Mouse (Mus musculus): ENCODE results near the gene Adarb1. TPM values are rescaled to one million over a fixed set of nuclear protein-coding genes. Genes with fewer than 3 reads are reported as not detected.

The Adarb1 gene
- total RNA-seq, 1 experiment, result 6.3 TPM

DNA sequence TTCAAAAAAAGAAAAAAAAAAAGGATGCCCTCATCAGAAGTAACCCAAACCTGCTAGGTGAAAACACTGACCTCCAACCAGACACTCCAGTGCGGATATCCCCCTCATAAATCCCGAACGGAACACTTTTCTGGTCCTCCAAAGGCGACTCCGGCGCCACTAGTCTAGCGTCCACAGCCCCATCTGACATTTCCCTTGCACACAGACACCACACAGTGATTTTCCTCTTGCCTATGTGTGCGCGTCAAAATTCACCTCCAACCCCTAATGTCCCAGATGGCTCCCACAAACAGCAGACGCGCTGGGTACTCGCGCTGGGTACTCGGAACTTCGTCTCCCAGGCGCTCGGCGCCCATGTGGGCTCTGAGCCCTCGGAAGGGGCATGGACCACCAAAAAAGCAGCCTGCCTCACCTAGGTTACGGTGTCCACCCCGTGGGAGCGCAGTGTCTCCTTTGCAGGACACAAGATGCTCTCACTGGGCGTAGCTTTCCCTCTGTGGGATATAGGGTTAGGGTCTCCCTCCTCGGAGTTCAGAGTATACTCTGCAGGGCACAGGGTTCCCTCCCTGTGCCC is 1.3 kb downstream of the Adarb1 start:
- in situ Hi-C loops (cut with MboI; ENCODE audit: low sequenced_read_pairs in 2 of 2, unreplicated experiment in 2 of 2), result no loop called here
- no peaks in the 10 kb centered on the region for H3K4me1 ChIP-seq (ENCODE audit: control insufficient read depth in 2 of 2, insufficient read depth in 2 of 2, low read length in 2 of 2, poor library complexity in 1 of 2)
- no peak overlapping the region for H3K27ac ChIP-seq (ENCODE audit: insufficient read depth, low read depth, low read length, poor library complexity, severe bottlenecking)
- H3K36me3 ChIP-seq (ENCODE audit: control insufficient read depth, insufficient read depth, low read length, poor library complexity, severe bottlenecking), result peaks cover 2% of the 10 kb centered on the region; the same call in 1 of the 2 replicates
- TF ChIP-seq HCFC1 (IDR thresholded peaks at IDR 0.05; ENCODE audit: borderline replicate concordance, insufficient read depth, low read length) (no peak), MAFK (IDR thresholded peaks at IDR 0.05; ENCODE audit: insufficient read depth, low read depth, low read length) (no peak), ZNF384 (IDR thresholded peaks at IDR 0.05; ENCODE audit: low read depth, low read length) (no peak), ZC3H11A (IDR thresholded peaks at IDR 0.05; ENCODE audit: borderline replicate concordance, low read depth, low read length) (no peak), CHD2 (IDR thresholded peaks at IDR 0.05; ENCODE audit: low read depth, low read length) (no peak)
- H3K4me3 ChIP-seq (ENCODE audit: insufficient read depth in 1 of 2, low read depth in 1 of 2, low read length in 2 of 2, poor library complexity in 1 of 2, severe bottlenecking in 1 of 2), result peak overlapping the region; percentile 75 to 88
- H3K9ac ChIP-seq (ENCODE audit: insufficient read depth, low read depth, low read length, poor library complexity, severe bottlenecking), result peak overlapping the region; percentile 77; the same call in 1 of the 2 replicates
- no peak for DNase-seq (ENCODE audit: low read depth, low spot score)
- H3K9me3 ChIP-seq (ENCODE audit: control insufficient read depth, insufficient read depth, low read depth, low read length), result no peaks in the 10 kb centered on the region

DNA sequence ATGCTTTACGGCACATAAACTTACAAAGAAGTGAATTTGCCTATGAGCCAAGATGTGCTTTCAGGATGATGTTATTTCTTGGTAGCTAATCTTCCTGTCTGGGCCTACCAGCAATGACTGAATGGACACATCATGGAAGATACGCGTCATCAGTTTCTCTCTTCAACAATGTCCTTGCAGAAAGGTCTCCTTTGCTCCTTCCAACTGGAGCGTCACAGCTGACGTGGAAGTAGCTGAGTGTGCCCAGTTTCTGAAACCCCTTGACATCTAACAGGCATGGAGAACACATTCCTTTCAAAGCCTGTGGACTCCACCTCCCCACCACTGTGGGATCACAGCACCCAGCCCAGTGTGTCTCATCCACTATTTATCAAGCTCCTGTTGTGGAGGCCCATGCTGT is 2.2 kb downstream of the Adarb1 start:
- no peak for DNase-seq (ENCODE audit: low read depth, low spot score)
- in situ Hi-C loops (cut with MboI; ENCODE audit: low sequenced_read_pairs in 2 of 2, unreplicated experiment in 2 of 2), result no loop called here
- Histone ChIP-seq H3K4me3 (ENCODE audit: insufficient read depth in 1 of 2, low read depth in 1 of 2, low read length in 2 of 2, poor library complexity in 1 of 2, severe bottlenecking in 1 of 2) (no peak overlapping the region), H3K27ac (ENCODE audit: insufficient read depth, low read depth, low read length, poor library complexity, severe bottlenecking) (no peak overlapping the region), H3K9ac (ENCODE audit: insufficient read depth, low read depth, low read length, poor library complexity, severe bottlenecking) (no peak overlapping the region), H3K9me3 (ENCODE audit: control insufficient read depth, insufficient read depth, low read depth, low read length) (no peaks in the 10 kb centered on the region), H3K4me1 (ENCODE audit: control insufficient read depth in 2 of 2, insufficient read depth in 2 of 2, low read length in 2 of 2, poor library complexity in 1 of 2) (no peaks in the 10 kb centered on the region), H3K36me3 (ENCODE audit: control insufficient read depth, insufficient read depth, low read length, poor library complexity, severe bottlenecking) (peaks cover 2% of the 10 kb centered on the region; the same call in 1 of the 2 replicates)
- TF ChIP-seq HCFC1 (IDR thresholded peaks at IDR 0.05; ENCODE audit: borderline replicate concordance, insufficient read depth, low read length), result no peak
- no peak for TF ChIP-seq ZNF384 (IDR thresholded peaks at IDR 0.05; ENCODE audit: low read depth, low read length)
- no peak for TF ChIP-seq CHD2 (IDR thresholded peaks at IDR 0.05; ENCODE audit: low read depth, low read length)
- TF ChIP-seq ZC3H11A (IDR thresholded peaks at IDR 0.05; ENCODE audit: borderline replicate concordance, low read depth, low read length), result no peak
- TF ChIP-seq MAFK (IDR thresholded peaks at IDR 0.05; ENCODE audit: insufficient read depth, low read depth, low read length), result no peak

DNA sequence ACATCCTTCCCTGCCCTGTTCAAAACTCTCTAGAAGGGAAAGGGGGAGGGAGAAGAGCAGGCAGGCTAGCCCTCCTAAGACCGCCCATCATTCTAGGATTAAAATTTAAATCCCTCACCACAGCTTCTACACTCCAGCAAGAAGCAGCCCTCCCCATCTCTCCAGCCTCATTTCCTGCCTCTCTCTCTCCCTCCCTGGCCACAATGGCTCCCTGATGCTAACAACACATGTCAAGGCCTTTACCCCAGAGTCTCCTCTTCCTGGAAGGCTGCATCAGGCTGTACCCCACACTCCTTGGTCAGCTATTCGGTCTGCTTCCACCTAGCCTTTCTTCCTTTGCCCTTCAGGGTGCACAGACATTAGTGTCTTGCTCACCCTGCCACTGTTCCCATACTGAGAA is 4.3 kb downstream of the Adarb1 start:
- DNase-seq (ENCODE audit: low read depth, low spot score), result no peak
- H3K36me3 ChIP-seq (ENCODE audit: control insufficient read depth, insufficient read depth, low read length, poor library complexity, severe bottlenecking), result peaks cover 2% of the 10 kb centered on the region; the same call in 1 of the 2 replicates
- no peaks in the 10 kb centered on the region for H3K4me1 ChIP-seq (ENCODE audit: control insufficient read depth in 2 of 2, insufficient read depth in 2 of 2, low read length in 2 of 2, poor library complexity in 1 of 2)
- no peak overlapping the region for H3K27ac ChIP-seq (ENCODE audit: insufficient read depth, low read depth, low read length, poor library complexity, severe bottlenecking)
- H3K9me3 ChIP-seq (ENCODE audit: control insufficient read depth, insufficient read depth, low read depth, low read length), result no peaks in the 10 kb centered on the region
- H3K9ac ChIP-seq (ENCODE audit: insufficient read depth, low read depth, low read length, poor library complexity, severe bottlenecking), result no peak overlapping the region
- TF ChIP-seq ZC3H11A (IDR thresholded peaks at IDR 0.05; ENCODE audit: borderline replicate concordance, low read depth, low read length), result no peak
- no peak for TF ChIP-seq CHD2 (IDR thresholded peaks at IDR 0.05; ENCODE audit: low read depth, low read length)
- no peak for TF ChIP-seq HCFC1 (IDR thresholded peaks at IDR 0.05; ENCODE audit: borderline replicate concordance, insufficient read depth, low read length)
- TF ChIP-seq ZNF384 (IDR thresholded peaks at IDR 0.05; ENCODE audit: low read depth, low read length), result no peak
- no peak for TF ChIP-seq MAFK (IDR thresholded peaks at IDR 0.05; ENCODE audit: insufficient read depth, low read depth, low read length)
- in situ Hi-C loops (cut with MboI; ENCODE audit: low sequenced_read_pairs in 2 of 2, unreplicated experiment in 2 of 2), result no loop called here
- no peak overlapping the region for H3K4me3 ChIP-seq (ENCODE audit: insufficient read depth in 1 of 2, low read depth in 1 of 2, low read length in 2 of 2, poor library complexity in 1 of 2, severe bottlenecking in 1 of 2)

DNA sequence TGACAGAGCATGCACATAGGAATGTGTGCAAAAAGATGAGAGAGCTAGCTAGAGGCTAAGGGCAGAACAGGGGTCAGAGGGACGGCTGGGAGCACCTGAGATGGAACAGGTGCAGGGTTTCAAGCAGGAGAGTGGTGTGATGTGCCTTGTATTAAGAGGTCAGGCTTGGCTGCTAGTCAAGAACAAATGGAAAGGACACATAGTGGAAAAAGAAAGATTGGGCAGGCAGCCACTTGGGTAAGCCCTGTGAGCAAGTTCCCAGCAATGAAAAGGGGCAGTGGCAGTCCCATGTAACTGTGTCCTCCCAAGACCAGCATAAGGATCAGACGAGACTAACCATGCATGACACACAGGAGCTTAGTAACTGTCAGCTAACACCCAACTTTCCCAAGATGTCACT is 8.9 kb downstream of the Adarb1 start:
- no peaks in the 10 kb centered on the region for H3K4me1 ChIP-seq (ENCODE audit: control insufficient read depth in 2 of 2, insufficient read depth in 2 of 2, low read length in 2 of 2, poor library complexity in 1 of 2)
- H3K36me3 ChIP-seq (ENCODE audit: control insufficient read depth, insufficient read depth, low read length, poor library complexity, severe bottlenecking), result no peaks in the 10 kb centered on the region
- no peaks in the 10 kb centered on the region for H3K9me3 ChIP-seq (ENCODE audit: control insufficient read depth, insufficient read depth, low read depth, low read length)
- no peak for DNase-seq (ENCODE audit: low read depth, low spot score)
- no peak overlapping the region for H3K27ac ChIP-seq (ENCODE audit: insufficient read depth, low read depth, low read length, poor library complexity, severe bottlenecking)
- TF ChIP-seq CHD2 (IDR thresholded peaks at IDR 0.05; ENCODE audit: low read depth, low read length), result no peak
- TF ChIP-seq MAFK (IDR thresholded peaks at IDR 0.05; ENCODE audit: insufficient read depth, low read depth, low read length), result no peak
- TF ChIP-seq ZC3H11A (IDR thresholded peaks at IDR 0.05; ENCODE audit: borderline replicate concordance, low read depth, low read length), result no peak
- TF ChIP-seq HCFC1 (IDR thresholded peaks at IDR 0.05; ENCODE audit: borderline replicate concordance, insufficient read depth, low read length), result no peak
- no peak for TF ChIP-seq ZNF384 (IDR thresholded peaks at IDR 0.05; ENCODE audit: low read depth, low read length)
- H3K4me3 ChIP-seq (ENCODE audit: insufficient read depth in 1 of 2, low read depth in 1 of 2, low read length in 2 of 2, poor library complexity in 1 of 2, severe bottlenecking in 1 of 2), result no peak overlapping the region
- no peak overlapping the region for H3K9ac ChIP-seq (ENCODE audit: insufficient read depth, low read depth, low read length, poor library complexity, severe bottlenecking)
- in situ Hi-C loops (cut with MboI; ENCODE audit: low sequenced_read_pairs in 2 of 2, unreplicated experiment in 2 of 2), result no loop called here

All from ES-E14 (cell line).